Mouse (Mus musculus) kidney, postnatal 4 days (tissue): ENCODE results near the gene Plxnb2.

Experiments used
- DNase-seq, 2 experiments: peaks; one replicate each; pipeline ENCODE4 v3.0.0; 2021; ENCODE audit warnings: mixed read lengths in 2 of 2

The Plxnb2 gene

DNA sequence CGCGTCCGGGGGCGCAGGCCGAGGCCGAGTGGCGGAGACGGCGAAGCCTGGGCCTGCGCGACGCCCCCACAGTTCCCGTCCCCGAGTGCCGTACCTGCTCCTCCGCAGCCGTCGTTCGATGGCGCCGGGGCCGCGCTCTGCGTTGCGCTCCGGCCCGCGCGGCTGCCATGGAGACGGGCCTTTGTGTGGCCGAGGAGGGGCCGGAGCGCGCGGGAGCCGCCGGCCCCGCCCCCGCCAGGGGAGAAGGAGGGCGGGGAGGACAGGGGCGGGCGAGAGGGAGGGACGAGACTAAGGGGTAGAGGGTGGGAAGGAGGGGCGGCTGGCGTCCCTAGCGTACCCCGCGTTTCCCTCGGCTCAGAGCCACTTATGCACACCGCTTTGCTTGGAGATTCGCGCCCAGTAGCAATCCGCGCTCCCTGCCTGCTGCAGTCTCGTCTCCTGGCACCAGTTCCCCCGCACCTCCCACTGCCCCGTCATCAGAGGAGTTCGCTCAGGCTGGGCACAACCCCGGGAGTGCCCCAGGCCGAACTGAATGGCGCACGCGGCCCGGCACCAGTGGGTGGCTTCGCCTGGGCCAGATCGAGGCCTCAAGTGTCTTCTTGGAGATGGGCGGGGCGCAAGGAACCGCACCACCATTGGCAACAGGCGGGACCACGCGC lies at the start of gene Plxnb2:
Gene Plxnb2, minus strand, starts transcription at position 218 of the 659 bp plus-strand sequence.
- DNase-seq = peak; percentile 85 to 92

DNA sequence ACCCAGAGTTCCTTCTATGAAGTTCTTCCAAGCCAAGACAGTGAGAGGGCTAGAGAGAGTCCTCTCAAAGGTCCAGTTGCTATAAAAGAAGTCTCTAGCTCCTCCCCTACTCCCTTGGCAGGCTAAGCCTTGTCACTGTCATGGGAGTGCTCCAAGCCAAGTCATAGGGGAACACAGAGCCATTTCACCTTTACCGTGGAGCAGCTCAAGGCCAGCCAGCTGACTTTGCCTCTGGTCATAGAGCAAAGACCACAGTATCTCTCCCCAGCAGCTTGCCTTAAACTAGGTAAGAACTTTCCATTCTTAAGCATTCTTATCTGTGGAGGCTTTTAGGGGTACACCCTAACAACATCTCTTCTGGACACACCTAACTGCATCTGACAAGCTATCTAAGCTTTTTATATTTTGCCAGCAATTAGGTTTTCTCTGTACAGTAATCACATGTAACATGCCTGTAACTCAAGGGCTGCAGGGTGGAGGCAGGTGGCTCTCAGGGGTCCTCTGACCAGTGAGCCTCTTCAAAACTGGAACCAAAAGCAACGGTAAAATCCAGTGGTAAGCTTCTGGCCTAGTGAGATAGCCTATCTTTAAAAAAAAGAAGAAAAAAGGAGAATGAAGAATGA lies 35.1 kb upstream of the Plxnb2 start:
- no peak for DNase-seq

GRCm38 (mm10) chr15:89214953-89215352 lies 34.4 kb upstream of the Plxnb2 start:
- no peak for DNase-seq

- no peak for DNase-seq
These were observed 32.9 kb upstream of the Plxnb2 start for GRCm38 (mm10) chr15:89213517-89213916.

DNA sequence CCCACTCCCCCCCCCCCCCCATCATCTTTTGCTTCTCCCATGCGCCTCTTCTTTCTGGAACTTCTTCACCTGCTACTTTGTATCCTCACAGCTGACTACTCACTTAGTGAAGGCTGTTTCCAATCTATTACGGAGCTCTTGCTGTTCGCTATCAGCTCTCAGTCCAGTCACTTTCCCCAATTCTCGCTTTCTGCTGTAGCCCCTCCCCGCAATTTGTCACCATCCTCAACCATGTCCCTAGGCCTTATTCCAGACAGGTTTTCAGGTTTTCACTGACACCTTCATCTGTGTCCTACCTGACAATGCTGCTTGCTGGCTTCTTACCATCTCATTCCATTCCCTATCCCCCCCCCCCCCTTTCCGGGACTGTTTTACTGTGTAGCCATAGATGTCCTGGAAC lies 31.9 kb upstream of the Plxnb2 start:
- DNase-seq = no peak

DNA sequence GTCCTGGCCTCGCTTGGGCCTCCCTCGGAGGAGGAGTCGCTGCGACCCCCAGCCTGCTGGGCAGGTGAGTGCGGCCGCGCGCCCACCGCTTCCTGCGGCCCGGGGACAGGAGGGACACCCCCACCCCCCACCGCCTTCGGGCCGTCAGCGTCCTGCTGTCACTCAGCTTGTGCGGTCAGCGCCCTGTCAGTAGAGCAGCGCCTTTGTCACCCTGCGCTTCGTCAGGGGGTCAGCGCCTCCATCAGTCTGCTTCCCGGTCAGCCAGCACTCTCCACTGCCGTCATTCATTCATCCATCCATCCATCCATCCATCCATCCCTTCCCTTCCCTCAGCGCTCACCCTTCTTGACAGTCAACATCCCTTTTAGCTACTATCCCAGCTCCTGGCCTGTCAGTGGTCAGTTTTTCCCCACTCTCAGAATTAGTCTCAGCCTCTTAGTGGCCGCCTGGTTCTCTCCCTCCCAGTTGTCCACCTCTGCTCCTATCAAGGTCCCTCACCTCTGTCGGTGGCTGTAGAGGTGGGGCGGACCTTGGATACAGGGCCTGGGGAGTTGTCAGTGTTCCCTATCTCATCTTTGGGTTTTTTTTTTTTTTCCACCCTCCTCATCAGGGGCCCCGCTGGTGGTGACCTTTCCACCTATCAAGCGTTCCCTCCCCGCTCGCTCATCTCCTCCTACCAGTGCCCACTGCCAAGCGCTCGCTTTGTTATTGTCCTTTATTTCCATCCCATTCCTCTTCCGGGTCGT lies 31.3 kb upstream of the Plxnb2 start:
- no peak for DNase-seq

- peak; percentile 89 to 93 for DNase-seq
These were observed 30.5 kb upstream of the Plxnb2 start, which contains the start of gene Ppp6r2 for GRCm38 (mm10) chr15:89210915-89211715. Gene Ppp6r2, plus strand, starts transcription at chr15:89211553.

- DNase-seq = peak; percentile 95 to 97
These were observed 29.5 kb upstream of the Plxnb2 start for GRCm38 (mm10) chr15:89209886-89210761.

- no peak for DNase-seq
These were observed 26.9 kb upstream of the Plxnb2 start for GRCm38 (mm10) chr15:89207457-89207856.

DNA sequence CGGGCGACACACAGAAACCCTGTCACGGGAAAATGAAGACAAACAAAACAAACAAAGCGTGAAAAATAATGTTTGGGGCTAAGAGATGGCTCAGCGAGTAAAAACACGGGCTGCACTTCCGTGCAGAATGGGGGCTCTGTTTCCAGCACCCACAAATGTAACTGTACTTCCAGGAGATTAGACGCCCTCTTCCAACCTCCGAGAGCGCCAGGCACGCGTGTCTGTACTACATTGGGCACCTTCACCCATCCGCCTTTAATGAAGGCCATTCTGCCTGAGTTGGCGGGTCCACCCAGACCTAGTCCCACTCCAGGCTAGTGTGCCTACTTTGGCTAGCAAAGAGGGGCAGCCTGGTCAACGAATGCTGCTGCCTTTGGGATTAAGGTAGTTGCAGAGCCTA lies 16.5 kb upstream of the Plxnb2 start:
- no peak for DNase-seq

DNA sequence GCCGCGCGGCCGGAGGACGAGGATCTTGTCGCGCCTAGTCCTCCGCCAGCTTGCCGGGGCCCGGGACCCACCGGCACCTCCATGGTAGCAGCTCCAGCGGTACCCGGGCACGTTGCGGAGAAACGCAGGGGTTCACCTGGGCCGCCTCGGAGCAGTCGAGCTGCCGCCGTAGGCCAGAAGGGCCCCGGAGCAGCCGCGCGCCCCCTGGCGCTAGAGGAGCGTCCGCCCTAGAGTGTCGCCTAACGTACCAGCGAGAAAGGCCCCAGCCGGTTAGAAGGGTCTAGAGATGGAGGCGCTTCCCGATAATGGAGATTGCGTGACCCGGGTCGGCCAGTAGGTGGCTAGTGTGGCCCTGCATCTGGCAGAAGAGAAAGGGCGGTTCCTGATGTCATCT lies 15.7 kb upstream of the Plxnb2 start, which contains the start of gene Dennd6b:
Gene Dennd6b, minus strand, starts transcription at position 184 of the 394 bp plus-strand sequence.
- peak; percentile 98 for DNase-seq

DNA sequence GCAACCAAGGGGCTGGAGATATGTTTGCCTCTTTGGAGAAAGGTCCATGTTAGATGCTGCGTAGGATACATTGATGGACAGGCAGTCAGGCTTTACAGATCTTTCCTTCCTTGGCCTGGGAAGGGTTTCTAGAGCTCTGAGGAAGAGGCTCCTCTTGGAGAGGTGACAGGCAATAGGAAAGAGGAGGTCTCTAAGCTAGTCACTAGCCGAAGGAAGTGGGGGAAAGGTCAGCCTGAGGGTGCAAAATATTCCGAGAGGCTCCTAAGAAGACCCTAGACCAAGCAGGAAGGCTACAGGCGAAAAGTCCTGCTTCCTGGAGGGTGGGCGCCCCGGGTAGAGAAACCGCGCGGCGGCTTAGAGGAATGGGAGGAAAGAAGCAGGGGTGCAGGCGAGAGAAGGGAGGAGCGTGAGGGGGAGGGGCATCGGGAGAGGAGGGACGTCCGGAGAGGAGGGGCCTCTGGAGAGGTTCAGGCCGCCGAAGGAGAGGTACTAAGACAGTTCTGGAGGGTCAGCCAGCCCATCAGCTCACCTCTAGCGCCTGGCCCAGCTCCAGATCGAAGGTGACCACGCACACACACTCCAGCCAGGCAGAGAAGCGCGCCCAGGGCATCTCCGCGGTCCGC lies 15.2 kb upstream of the Plxnb2 start:
- peak; percentile 95 to 97 for DNase-seq

DNA sequence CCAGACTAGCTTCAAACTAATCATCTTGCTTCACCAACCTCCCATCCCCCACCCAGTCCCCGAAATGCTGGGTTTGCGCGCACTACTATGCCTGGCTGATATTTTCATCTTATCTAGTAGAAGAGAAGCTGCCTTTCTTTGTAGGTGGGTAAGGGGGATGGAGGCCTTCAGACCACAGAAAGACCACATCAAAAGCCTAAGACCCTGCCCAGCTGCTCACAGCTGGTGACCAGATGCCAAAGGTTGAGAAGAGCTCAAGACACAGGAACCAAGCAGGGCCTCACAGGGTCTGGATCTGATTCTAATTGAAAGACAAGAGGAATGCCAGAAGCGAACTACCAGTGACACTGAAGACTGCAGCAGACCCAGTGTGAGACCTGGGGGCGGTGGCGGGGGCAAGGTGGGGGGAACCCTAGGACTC lies 14.7 kb upstream of the Plxnb2 start:
- DNase-seq = peak; percentile 49 to 58

DNA sequence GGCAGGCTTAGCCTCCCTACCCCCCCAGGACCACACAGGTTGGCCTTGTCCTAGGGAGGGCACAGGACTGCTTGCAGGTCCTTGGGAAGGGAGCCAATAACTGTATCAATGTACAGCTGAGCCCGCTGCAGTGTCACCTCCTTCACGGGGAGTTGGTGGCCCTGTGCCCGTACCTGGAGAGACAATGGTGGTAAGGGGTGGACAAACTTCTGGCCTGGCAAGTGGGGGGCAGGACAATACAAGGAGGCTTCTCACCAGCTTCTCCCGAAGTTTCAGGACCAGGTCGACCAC lies 4.3 kb upstream of the Plxnb2 start:
- no peak for DNase-seq

- DNase-seq = no peak
These were observed 3.8 kb upstream of the Plxnb2 start for GRCm38 (mm10) chr15:89184141-89184936.

DNA sequence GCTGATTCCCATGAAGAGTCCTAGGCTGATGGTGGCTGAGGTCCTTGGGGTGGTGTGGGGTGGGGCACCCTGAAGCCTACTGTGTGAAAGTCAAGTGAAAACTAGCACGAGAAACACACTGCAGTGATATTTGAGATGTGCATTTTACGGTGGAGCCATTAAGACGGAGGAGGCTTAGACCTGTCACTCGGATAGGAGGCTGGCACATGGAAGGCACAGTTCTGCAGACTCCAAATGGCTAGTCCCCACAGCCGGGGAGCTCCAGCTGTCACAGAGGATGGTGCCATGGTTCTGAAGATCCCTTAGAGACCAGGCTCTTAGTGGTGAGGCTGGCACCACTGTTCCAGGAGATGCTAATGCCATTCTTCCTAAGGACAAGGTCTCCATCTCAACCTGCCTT lies 2.3 kb upstream of the Plxnb2 start:
- DNase-seq = no peak

DNA sequence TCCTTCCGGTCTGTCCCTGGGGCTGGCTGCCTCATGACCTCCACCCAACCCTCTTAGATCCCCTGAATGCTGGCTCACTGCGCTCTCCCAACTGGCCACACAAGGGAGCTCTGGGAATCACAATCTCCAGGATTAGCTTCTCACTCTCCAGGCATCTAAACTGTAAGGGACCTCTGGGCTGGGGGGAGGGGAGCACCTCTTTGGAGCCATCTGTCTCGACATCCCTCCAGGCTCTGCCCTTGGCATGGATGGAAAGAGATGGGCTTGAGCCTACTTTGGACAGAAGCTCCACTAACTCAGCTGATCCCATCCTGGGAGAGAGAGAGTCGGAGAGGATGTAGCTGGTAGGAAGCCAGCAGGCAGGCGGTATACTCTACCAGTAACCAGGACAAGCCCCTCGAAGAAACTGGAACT lies 1.7 kb upstream of the Plxnb2 start:
- DNase-seq = peak; percentile 65 to 75

DNA sequence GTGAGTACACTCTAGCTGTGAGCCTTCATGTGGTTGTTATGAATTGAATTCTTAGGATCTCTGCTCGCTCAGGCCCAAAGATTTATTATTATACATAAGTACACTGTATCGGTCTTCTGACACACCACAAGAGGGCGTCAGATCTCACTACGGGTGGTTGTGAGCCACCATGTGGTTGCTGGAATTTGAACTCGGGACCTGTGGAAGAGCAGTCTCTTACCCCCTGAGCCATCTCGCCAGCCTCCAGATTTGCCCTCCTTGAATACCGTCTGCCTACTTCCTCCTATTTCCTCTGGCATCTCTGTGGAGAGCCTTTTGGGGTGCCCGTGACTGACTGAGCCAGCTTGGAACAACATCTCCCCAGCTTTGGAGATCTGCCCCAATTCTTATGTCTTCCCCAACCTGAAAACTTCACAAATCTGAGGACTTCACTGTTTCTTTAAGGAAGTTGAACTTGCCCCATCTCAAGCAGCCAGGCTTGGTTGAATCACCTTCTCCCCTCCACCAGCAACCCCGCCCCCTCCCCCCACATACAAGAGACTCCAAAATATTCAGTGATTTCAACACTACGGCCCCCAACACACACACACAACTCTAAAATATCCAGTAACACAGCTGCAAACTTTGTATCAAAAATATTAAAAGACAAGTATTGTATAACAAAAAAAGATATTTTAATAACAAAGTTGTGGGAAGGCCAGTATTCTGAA lies 1.1 kb upstream of the Plxnb2 start:
- DNase-seq = no peak

GRCm38 (mm10) chr15:89180081-89180541 lies 477 bp downstream of the Plxnb2 start:
- peak; percentile 64 to 77 for DNase-seq

GRCm38 (mm10) chr15:89179630-89179964 lies 991 bp downstream of the Plxnb2 start:
- DNase-seq = no peak
